Mouse (Mus musculus) spleen, adult 2 months (tissue): ENCODE data around the gene Cd5.

Source experiments
- CTCF ChIP-seq: fragments of 200-500 bp; IDR thresholded peaks from 2 replicates; pipeline ENCODE4 v1.5.1; 2011; ENCODE audit warnings: mild to moderate bottlenecking, inconsistent platforms; ENCODE audit not compliant: insufficient read depth, insufficient read length, insufficient replicate concordance; ENCODE audit errors: extremely low read depth
- POLR2A ChIP-seq: fragments of 200-500 bp; IDR thresholded peaks from 2 replicates; pipeline ENCODE4 v1.6.1; 2011; ENCODE audit warnings: low read depth, low read length, inconsistent platforms

- TF ChIP-seq POLR2A (no peak), CTCF (no peak)
Measured at GRCm38 (mm10) chr19:10724629-10725363, 14.0 kb downstream of the Cd5 start.
